Mouse (Mus musculus) testis, adult 2 months (tissue): ENCODE measurements around the gene Mms19.

ENCODE experiments used
- CTCF ChIP-seq: fragments of 200-500 bp; IDR thresholded peaks from 2 replicates; pipeline ENCODE4 v1.5.1; 2012; ENCODE audit warnings: low read depth, mild to moderate bottlenecking, inconsistent platforms, low read length, moderate library complexity; ENCODE audit not compliant: control insufficient read depth, insufficient read depth, insufficient replicate concordance
- POLR2A ChIP-seq: fragments of 200-500 bp; IDR thresholded peaks from 2 replicates; pipeline ENCODE4 v1.6.1; 2012; ENCODE audit warnings: low read depth, mild to moderate bottlenecking, inconsistent platforms, low read length, moderate library complexity; ENCODE audit not compliant: control insufficient read depth

GRCm38 (mm10) chr19:41920412-41921067, 60.4 kb downstream of the Mms19 start:
- TF ChIP-seq CTCF (no peak), POLR2A (no peak)
